In genomic region chr5:124025146-124025545, GRCm38 (mm10) we compare ENCODE assay signal across 9 mouse cellular contexts. TPM values are rescaled to one million over a fixed set of nuclear protein-coding genes. Genes with fewer than 3 reads are reported as not detected.
DNase-seq lines count a peak whose midpoint lies in the region; ATAC-seq and TF ChIP-seq lines count a peak whose summit lies in the region.
"Had no signal": no experiment of that assay in that cellular context is flagged by ENCODE, and none has a peak within 500 bp of the region (broad histone marks: within the 10 kb centered on the region; RNA-seq: fewer than 3 reads in every experiment).

No protein-coding gene starts in this region.

- ATAC-seq in forebrain, embryonic 12.5 days (ENCODE audit: low FRiP score), result no peak
- no peak for ATAC-seq in forebrain, postnatal 0 days
- ATAC-seq in lung, postnatal 0 days, result no peak
- no peak for ATAC-seq in liver, embryonic 13.5 days (ENCODE audit: low read depth)
- ATAC-seq in neural tube, embryonic 15.5 days (ENCODE audit: low FRiP score), result no peak

- no peaks in the 10 kb centered on the region for H3K9me3 ChIP-seq in forebrain, embryonic 12.5 days
- no peaks in the 10 kb centered on the region for H3K9me3 ChIP-seq in forebrain, postnatal 0 days (ENCODE audit: low read length)
- H3K9me3 ChIP-seq in lung, postnatal 0 days (ENCODE audit: low read length), result no peaks in the 10 kb centered on the region
- no peaks in the 10 kb centered on the region for H3K9me3 ChIP-seq in liver, embryonic 13.5 days (replicated peaks)
- no peaks in the 10 kb centered on the region for H3K9me3 ChIP-seq in neural tube, embryonic 15.5 days (replicated peaks)
- H3K9me3 ChIP-seq: limb, embryonic 12.5 days had no signal

- peaks cover 12% of the 10 kb centered on the region for H3K36me3 ChIP-seq in forebrain, embryonic 12.5 days (replicated peaks)
- peaks cover 7% of the 10 kb centered on the region for H3K36me3 ChIP-seq in forebrain, postnatal 0 days (ENCODE audit: insufficient read depth)
- no peaks in the 10 kb centered on the region for H3K36me3 ChIP-seq in lung, postnatal 0 days (ENCODE audit: insufficient read depth, low read length)
- peaks cover 35% of the 10 kb centered on the region for H3K36me3 ChIP-seq in liver, embryonic 13.5 days
- H3K36me3 ChIP-seq in neural tube, embryonic 15.5 days, result 0 out of 2 replicates have a peak, but pooled peaks cover 3% of the 10 kb centered on the region

- TF ChIP-seq CTCF in forebrain, postnatal 0 days (IDR thresholded peaks at IDR 0.05; ENCODE audit: low read depth), result no peak
- TF ChIP-seq CTCF in lung, postnatal 0 days (IDR thresholded peaks at IDR 0.05), result no peak

- H3K27me3 ChIP-seq in forebrain, embryonic 12.5 days, result no peaks in the 10 kb centered on the region
- no peaks in the 10 kb centered on the region for H3K27me3 ChIP-seq in forebrain, postnatal 0 days (ENCODE audit: insufficient read depth, low read length)
- H3K27me3 ChIP-seq in lung, postnatal 0 days (replicated peaks; ENCODE audit: insufficient read depth, low read length), result no peaks in the 10 kb centered on the region
- no peaks in the 10 kb centered on the region for H3K27me3 ChIP-seq in liver, embryonic 13.5 days
- no peaks in the 10 kb centered on the region for H3K27me3 ChIP-seq in neural tube, embryonic 15.5 days (replicated peaks)
- H3K27me3 ChIP-seq: limb, embryonic 12.5 days had no signal

- WGBS in forebrain, embryonic 12.5 days, result 37% methylated on average over 9 of the region's 9 CpGs
- WGBS in forebrain, postnatal 0 days, result 32% methylated on average over 9 of the region's 9 CpGs
- WGBS in lung, postnatal 0 days, result 64% methylated on average over 9 of the region's 9 CpGs
- WGBS in liver, embryonic 13.5 days (ENCODE audit: insufficient replicate concordance), result 57% methylated on average over 9 of the region's 9 CpGs
- WGBS in neural tube, embryonic 15.5 days, result 27% methylated on average over 9 of the region's 9 CpGs

- TF ChIP-seq EP300 in lung, postnatal 0 days (IDR thresholded peaks at IDR 0.05), result no peak

- H3K4me3 ChIP-seq in forebrain, embryonic 12.5 days (replicated peaks), result no peak overlapping the region
- no peak overlapping the region for H3K4me3 ChIP-seq in forebrain, postnatal 0 days (ENCODE audit: low read depth, low read length)
- H3K4me3 ChIP-seq in lung, postnatal 0 days (ENCODE audit: low read depth, low read length), result no peak overlapping the region
- no peak overlapping the region for H3K4me3 ChIP-seq in liver, embryonic 13.5 days (replicated peaks)
- H3K4me3 ChIP-seq in neural tube, embryonic 15.5 days (replicated peaks), result no peak overlapping the region
- H3K4me3 ChIP-seq: limb, embryonic 12.5 days had no signal

- DNase-seq in forebrain, postnatal 0 days, result no peak
- DNase-seq in lung, postnatal 0 days (ENCODE audit: low spot score), result peak; percentile 49
- no peak for DNase-seq in lung, postnatal 4 days
- DNase-seq in liver, embryonic 13.5 days, result no peak
- no peak for DNase-seq in left cerebral cortex, adult 11 months (ENCODE audit: low spot score)
- DNase-seq in gastrocnemius, postnatal 25 days, result no peak

- H3K27ac ChIP-seq in forebrain, embryonic 12.5 days, result peak overlapping the region; percentile 65
- H3K27ac ChIP-seq in forebrain, postnatal 0 days (ENCODE audit: low read depth, low read length), result no peak overlapping the region
- peak overlapping the region; percentile 69 for H3K27ac ChIP-seq in lung, postnatal 0 days (ENCODE audit: low read length)
- peak overlapping the region; percentile 54 for H3K27ac ChIP-seq in liver, embryonic 13.5 days
- peak overlapping the region; percentile 67 for H3K27ac ChIP-seq in neural tube, embryonic 15.5 days (replicated peaks)
- H3K27ac ChIP-seq: limb, embryonic 12.5 days had no signal

- peaks cover 76% of the 10 kb centered on the region for H3K4me1 ChIP-seq in forebrain, embryonic 12.5 days
- peaks cover 21% of the 10 kb centered on the region for H3K4me1 ChIP-seq in forebrain, postnatal 0 days (ENCODE audit: insufficient read depth)
- H3K4me1 ChIP-seq in lung, postnatal 0 days (ENCODE audit: insufficient read depth, low read depth, low read length), result peaks cover 34% of the 10 kb centered on the region; the same call in 1 of the 2 replicates
- H3K4me1 ChIP-seq in liver, embryonic 13.5 days (replicated peaks), result peaks cover 99% of the 10 kb centered on the region
- peaks cover 80% of the 10 kb centered on the region for H3K4me1 ChIP-seq in neural tube, embryonic 15.5 days

- no peak overlapping the region for H3K9ac ChIP-seq in forebrain, embryonic 12.5 days
- no peak overlapping the region for H3K9ac ChIP-seq in forebrain, postnatal 0 days
- H3K9ac ChIP-seq in lung, postnatal 0 days (replicated peaks; ENCODE audit: low read depth), result no peak overlapping the region
- peak overlapping the region; percentile 0; the same call in 1 of the 2 replicates for H3K9ac ChIP-seq in liver, embryonic 13.5 days
- H3K9ac ChIP-seq in neural tube, embryonic 15.5 days (replicated peaks), result no peak overlapping the region
- H3K9ac ChIP-seq: limb, embryonic 12.5 days had no signal

- H3K4me2 ChIP-seq in forebrain, embryonic 12.5 days, result no peak overlapping the region
- no peak overlapping the region for H3K4me2 ChIP-seq in forebrain, postnatal 0 days (ENCODE audit: low read depth)
- H3K4me2 ChIP-seq in lung, postnatal 0 days (replicated peaks; ENCODE audit: low read depth, low read length), result no peak overlapping the region
- no peak overlapping the region for H3K4me2 ChIP-seq in liver, embryonic 13.5 days
- H3K4me2 ChIP-seq in neural tube, embryonic 15.5 days, result 0 out of 2 replicates have a peak overlapping the region, but pooled peaks have one; percentile 6
- H3K4me2 ChIP-seq: limb, embryonic 12.5 days had no signal

RNA-seq across cellular contexts. Expression of gene Vps37b, which starts 6.9 kb away (rescaled TPM):
- polyA plus RNA-seq in forebrain, embryonic 12.5 days (2016; fragmentation: Nextera tagmentation; extraction: Ambion mirVana), result 70.5 and 73.4 TPM in 2 replicates
- 62.0 and 62.2 TPM in 2 replicates for total RNA-seq in forebrain, postnatal 0 days (2014; rRNA removed)
- 76.5 and 90.8 TPM in 2 replicates for polyA plus RNA-seq in forebrain, postnatal 0 days (2015; fragmentation: Nextera tagmentation; extraction: Ambion mirVana)
- 28.5 and 31.0 TPM in 2 replicates for polyA plus RNA-seq in lung, postnatal 0 days (2015; fragmentation: Nextera tagmentation; extraction: Ambion mirVana)
- polyA plus RNA-seq in liver, embryonic 13.5 days (2015; fragmentation: Nextera tagmentation; extraction: Ambion mirVana), result 16.1 and 18.0 TPM in 2 replicates
- polyA plus RNA-seq in neural tube, embryonic 15.5 days (2015; fragmentation: Nextera tagmentation; extraction: Ambion mirVana), result 48.8 and 50.4 TPM in 2 replicates
- total RNA-seq in gastrocnemius, postnatal 25 days (2021), result 1 to 10 TPM; 4.2 to 6.3 TPM

RNA-seq across cellular contexts. Expression of gene Hip1r, which starts 51.7 kb away (rescaled TPM):
- polyA plus RNA-seq in forebrain, embryonic 12.5 days (2016; fragmentation: Nextera tagmentation; extraction: Ambion mirVana), result 16.0 and 17.9 TPM in 2 replicates
- total RNA-seq in forebrain, postnatal 0 days (2014; rRNA removed), result 52.2 and 55.0 TPM in 2 replicates
- 22.2 and 29.8 TPM in 2 replicates for polyA plus RNA-seq in forebrain, postnatal 0 days (2015; fragmentation: Nextera tagmentation; extraction: Ambion mirVana)
- 20.0 and 22.7 TPM in 2 replicates for polyA plus RNA-seq in lung, postnatal 0 days (2015; fragmentation: Nextera tagmentation; extraction: Ambion mirVana)
- polyA plus RNA-seq in liver, embryonic 13.5 days (2015; fragmentation: Nextera tagmentation; extraction: Ambion mirVana), result 11.3 and 12.9 TPM in 2 replicates
- polyA plus RNA-seq in neural tube, embryonic 15.5 days (2015; fragmentation: Nextera tagmentation; extraction: Ambion mirVana), result 24.1 and 31.0 TPM in 2 replicates
- total RNA-seq in gastrocnemius, postnatal 25 days (2021), result 1 to 10 TPM; 6.2 to 6.6 TPM
